Mouse (Mus musculus) intestine, embryonic 16.5 days (tissue): Measurements from ENCODE around the gene Gk5. TPM values are rescaled to one million over a fixed set of nuclear protein-coding genes. Genes with fewer than 3 reads are reported as not detected.

Experiments
- ATAC-seq: fragments of 200-750 bp; cut with Nextera tagmentation; 2 replicates; pipeline ENCODE4 v1.8.0; 2017; ENCODE audit warnings: moderate TSS enrichment, moderate library complexity
- H3K27ac ChIP-seq: fragments of 300-500 bp; sonication (generic); 2 replicates; pipeline ENCODE4 v1.5.1; 2014; ENCODE audit warnings: mild to moderate bottlenecking, low read length
- H3K27me3 ChIP-seq: fragments of 300-500 bp; sonication (generic); replicated peaks from 2 replicates; pipeline ENCODE4 v1.6.1; 2014; ENCODE audit warnings: low read length, control low read depth, mixed read lengths; ENCODE audit not compliant: control insufficient read depth, insufficient read depth
- H3K36me3 ChIP-seq: fragments of 300-500 bp; sonication (generic); 2 replicates; pipeline ENCODE4 v1.6.1; 2014; ENCODE audit warnings: low read length, control low read depth; ENCODE audit not compliant: control insufficient read depth, insufficient read depth
- H3K4me1 ChIP-seq: fragments of 300-500 bp; sonication (generic); 2 replicates; pipeline ENCODE4 v1.6.1; 2014; ENCODE audit warnings: low read length, control low read depth, mixed read lengths; ENCODE audit not compliant: control insufficient read depth, insufficient read depth
- H3K4me2 ChIP-seq: fragments of 300-500 bp; sonication (generic); 2 replicates; pipeline ENCODE4 v1.6.1; 2014; ENCODE audit warnings: low read depth, low read length, control low read depth
- H3K4me3 ChIP-seq: fragments of 300-500 bp; sonication (generic); 2 replicates; pipeline ENCODE4 v1.5.1; 2014; ENCODE audit warnings: mild to moderate bottlenecking, low read length
- H3K9ac ChIP-seq: fragments of 300-500 bp; sonication (generic); 2 replicates; pipeline ENCODE4 v1.6.1; 2014; ENCODE audit warnings: low read depth, low read length
- H3K9me3 ChIP-seq: fragments of 300-500 bp; sonication (generic); 2 replicates; pipeline ENCODE4 v1.6.1; 2016; ENCODE audit warnings: low read length, control low read depth; ENCODE audit not compliant: control insufficient read depth
- WGBS: fragments of 180-500 bp; shearing (Covaris S2); extraction: QIAGEN DNeasy Blood & Tissue Kit; methylation state at CpG from one replicate; pipeline ENCODE4 v1.1.7; 2014; 5-methylcytosine and 5-hydroxymethylcytosine counted together
- polyA plus RNA-seq: library from polyadenylated mRNA; unstranded; fragments of >200 nt; fragmentation: Nextera tagmentation; extraction: Ambion mirVana; gene quantifications from 2 replicates; pipeline ENCODE4 v1.2.1, GENCODE M21; 2015

Gene Gk5
- polyA plus RNA-seq, 1 experiment from 2014 or later: 3.2 TPM

DNA sequence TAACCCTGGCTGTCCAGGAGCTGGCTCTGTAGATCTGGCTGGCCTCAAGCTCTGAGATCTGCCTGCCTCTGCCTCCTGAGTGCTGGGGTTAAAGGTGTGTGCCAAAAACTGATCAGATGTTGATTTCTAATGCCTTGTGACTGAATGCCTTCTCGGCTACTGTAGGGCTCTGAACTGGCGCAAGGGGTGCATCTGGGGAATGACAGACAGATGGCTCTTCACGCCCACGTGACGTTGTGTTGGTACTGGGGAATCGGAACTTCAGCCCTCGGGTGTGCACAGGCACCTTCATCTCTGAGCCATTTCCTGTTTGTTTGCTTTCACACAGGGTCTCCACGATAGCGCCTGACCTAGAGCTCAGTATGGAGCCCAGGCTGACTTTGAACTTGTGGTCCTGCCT is 19.8 kb downstream of the Gk5 start:
- ATAC-seq: no peak
- Histone ChIP-seq H3K27ac (no peak overlapping the region), H3K36me3 (no peaks in the 10 kb centered on the region), H3K4me2 (no peak overlapping the region), H3K4me3 (no peak overlapping the region), H3K9me3 (no peaks in the 10 kb centered on the region), H3K9ac (no peak overlapping the region), H3K27me3 (no peaks in the 10 kb centered on the region), H3K4me1 (no peaks in the 10 kb centered on the region; the same call in 1 of the 2 replicates)
- WGBS: 92% methylated on average over 9 of the region's 9 CpGs

DNA sequence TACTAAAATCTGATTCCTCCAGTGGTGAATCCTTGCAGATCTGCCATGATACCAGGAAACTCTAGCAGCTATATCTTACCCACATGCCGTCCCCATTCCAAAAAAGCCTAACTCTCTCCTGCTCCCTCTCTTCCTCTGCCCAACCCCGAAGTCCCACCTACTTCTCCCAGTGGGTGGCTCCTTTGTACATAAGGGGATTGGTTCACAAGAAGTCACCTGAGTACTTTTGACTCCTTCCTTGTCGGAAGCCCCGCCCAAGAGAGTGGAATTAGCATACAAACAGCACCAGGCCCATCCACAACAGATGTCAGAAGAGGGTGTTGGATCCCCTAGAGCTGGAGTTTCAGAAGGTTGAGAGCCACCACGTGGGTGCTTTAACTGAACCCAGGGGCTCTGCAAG is 20.7 kb downstream of the Gk5 start:
- no peaks in the 10 kb centered on the region for H3K9me3 ChIP-seq
- H3K4me3 ChIP-seq: no peak overlapping the region
- H3K9ac ChIP-seq: no peak overlapping the region
- H3K4me2 ChIP-seq: no peak overlapping the region
- H3K27me3 ChIP-seq: no peaks in the 10 kb centered on the region
- no peaks in the 10 kb centered on the region; the same call in 1 of the 2 replicates for H3K4me1 ChIP-seq
- no peak for ATAC-seq
- WGBS: 33% methylated on average over 5 of the region's 5 CpGs
- no peak overlapping the region for H3K27ac ChIP-seq
- no peaks in the 10 kb centered on the region for H3K36me3 ChIP-seq

DNA sequence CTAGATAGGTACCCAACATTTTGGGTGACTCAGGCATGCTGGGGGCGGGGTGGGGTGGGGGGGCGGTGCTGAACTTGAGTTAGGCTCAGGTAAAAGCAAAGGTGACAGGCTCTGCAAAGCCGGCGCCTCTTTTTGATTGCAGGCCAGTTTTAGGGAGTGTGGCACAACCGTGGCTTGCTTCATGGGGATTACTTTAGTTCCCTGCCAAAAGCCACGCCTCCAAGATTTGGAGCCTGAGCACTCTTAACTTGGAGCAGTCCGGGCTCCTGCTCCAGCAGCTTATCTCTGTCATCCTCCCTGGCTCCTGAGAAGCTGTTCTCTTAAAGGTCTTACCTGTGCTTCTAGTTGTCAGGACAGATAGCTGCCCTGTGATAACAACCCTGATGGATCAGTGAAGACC is 21.8 kb downstream of the Gk5 start:
- H3K4me3 ChIP-seq: no peak overlapping the region
- no peaks in the 10 kb centered on the region for H3K36me3 ChIP-seq
- H3K27ac ChIP-seq: no peak overlapping the region
- no peak overlapping the region for H3K4me2 ChIP-seq
- no peaks in the 10 kb centered on the region for H3K9me3 ChIP-seq
- no peak for ATAC-seq
- H3K4me1 ChIP-seq: no peaks in the 10 kb centered on the region
- 78% methylated on average over 7 of the region's 7 CpGs for WGBS
- no peak overlapping the region for H3K9ac ChIP-seq
- H3K27me3 ChIP-seq: no peaks in the 10 kb centered on the region

DNA sequence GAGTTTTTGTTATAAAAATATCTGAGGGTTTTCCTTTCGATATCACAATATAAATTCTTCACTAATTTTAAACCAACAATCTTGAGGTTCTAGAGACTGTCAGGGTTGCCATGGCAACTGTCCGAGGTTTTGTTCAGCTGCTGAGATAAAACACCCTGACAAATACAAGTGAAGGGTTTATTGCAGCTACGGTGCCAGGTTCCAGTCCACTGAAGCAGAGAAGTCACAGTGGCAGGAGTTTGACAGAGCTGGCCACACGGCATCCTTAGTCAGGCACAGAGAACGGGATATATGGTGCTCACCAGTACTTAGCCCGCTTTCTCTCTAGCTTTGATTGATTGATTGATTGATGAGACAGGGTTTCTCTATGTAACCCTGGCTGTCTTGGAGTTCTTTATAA is 23.3 kb downstream of the Gk5 start:
- ATAC-seq: no peak
- Histone ChIP-seq H3K36me3 (no peaks in the 10 kb centered on the region), H3K9me3 (no peaks in the 10 kb centered on the region), H3K27me3 (no peaks in the 10 kb centered on the region), H3K27ac (no peak overlapping the region), H3K4me3 (no peak overlapping the region), H3K9ac (no peak overlapping the region), H3K4me1 (no peaks in the 10 kb centered on the region), H3K4me2 (no peak overlapping the region)
- 66% methylated on average over 6 of the region's 6 CpGs for WGBS

DNA sequence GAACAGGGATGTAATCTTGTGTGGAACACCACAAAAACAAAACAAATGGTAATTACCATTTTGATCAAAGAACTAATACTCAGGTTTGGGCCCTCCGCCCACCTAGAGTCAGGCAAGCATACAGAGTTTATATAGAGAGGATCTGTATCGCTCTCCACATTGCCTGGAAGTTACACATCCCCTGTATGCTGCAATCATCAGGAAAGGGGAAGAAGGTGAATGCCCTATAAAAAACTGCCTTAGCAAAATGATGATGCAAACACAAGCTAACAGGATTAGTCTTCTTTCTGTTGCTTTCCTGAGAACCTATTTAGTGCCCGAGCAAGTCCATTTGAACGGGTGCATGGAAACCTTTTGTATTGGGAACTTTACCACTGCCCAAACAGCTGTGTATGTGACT is 24.5 kb downstream of the Gk5 start:
- Histone ChIP-seq H3K9me3 (no peaks in the 10 kb centered on the region), H3K4me1 (no peaks in the 10 kb centered on the region), H3K36me3 (no peaks in the 10 kb centered on the region), H3K4me2 (no peak overlapping the region), H3K4me3 (no peak overlapping the region), H3K9ac (no peak overlapping the region), H3K27me3 (no peaks in the 10 kb centered on the region), H3K27ac (no peak overlapping the region)
- 94% methylated on average over 4 of the region's 4 CpGs for WGBS
- ATAC-seq: no peak

DNA sequence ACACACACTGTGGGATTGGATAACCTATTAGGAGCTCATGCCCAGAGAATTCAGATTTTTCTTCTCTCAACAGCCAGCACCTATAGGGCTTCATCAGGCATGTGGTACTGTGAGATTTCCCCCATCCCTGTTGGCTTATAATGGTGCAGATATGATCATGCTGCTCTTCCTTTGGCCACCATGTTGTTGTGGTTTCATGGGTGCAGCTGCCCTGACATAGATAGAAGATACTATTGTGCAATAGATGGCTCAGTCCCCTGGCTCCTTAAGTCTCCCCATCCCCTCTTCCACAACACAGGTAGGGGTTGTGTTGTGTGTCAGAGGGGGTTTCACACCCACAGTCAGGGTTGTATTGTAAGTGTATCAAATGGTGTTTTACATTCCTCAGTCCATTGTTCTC is 25.7 kb downstream of the Gk5 start:
- Histone ChIP-seq H3K9ac (no peak overlapping the region), H3K4me3 (no peak overlapping the region), H3K4me1 (no peaks in the 10 kb centered on the region), H3K4me2 (no peak overlapping the region), H3K36me3 (no peaks in the 10 kb centered on the region), H3K27ac (no peak overlapping the region), H3K27me3 (no peaks in the 10 kb centered on the region), H3K9me3 (no peaks in the 10 kb centered on the region)
- no peak for ATAC-seq

DNA sequence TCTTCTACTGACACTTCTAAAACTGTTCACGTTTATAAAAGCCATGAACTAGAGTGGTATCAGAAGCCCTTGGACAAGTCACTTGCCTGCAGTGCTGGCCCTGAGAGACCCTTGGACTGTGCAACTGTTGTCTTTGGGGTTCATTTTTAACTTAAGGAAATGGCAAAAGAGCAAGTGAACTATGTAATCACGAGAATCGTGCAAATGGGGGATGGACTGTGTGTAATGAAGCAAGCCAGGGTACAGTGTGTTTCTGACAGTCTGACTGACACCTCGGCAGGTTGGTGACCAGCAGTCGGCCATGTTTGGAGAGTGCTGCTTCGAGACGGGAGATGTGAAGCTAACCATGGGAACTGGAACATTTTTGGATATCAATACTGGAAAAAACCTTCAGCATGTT is 33.6 kb downstream of the Gk5 start:
- Histone ChIP-seq H3K4me1 (no peaks in the 10 kb centered on the region), H3K9me3 (no peaks in the 10 kb centered on the region)
- ATAC-seq: no peak

DNA sequence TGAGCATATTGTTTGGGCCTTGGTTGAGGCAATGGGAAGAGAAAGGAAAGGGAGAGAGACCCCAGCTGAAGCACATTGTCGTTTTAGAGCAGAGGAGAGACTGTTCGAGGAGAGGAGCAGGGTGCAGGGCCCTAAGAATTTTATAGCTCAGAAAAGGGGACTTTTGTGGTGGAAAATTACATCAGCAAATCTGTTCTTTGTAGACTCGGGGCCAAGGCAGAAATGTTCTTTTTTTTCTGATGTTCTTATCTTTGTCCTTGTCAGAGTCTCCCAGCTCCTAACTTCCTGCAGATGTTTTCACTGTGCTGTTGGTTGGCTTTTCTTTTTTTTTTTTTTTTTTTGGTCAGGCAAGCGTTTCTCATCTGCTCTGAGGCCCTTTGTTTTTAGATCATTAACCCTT is 39.3 kb downstream of the Gk5 start:
- Histone ChIP-seq H3K4me1 (no peaks in the 10 kb centered on the region), H3K4me3 (no peak overlapping the region), H3K27ac (no peak overlapping the region), H3K36me3 (no peaks in the 10 kb centered on the region), H3K4me2 (no peak overlapping the region), H3K27me3 (no peaks in the 10 kb centered on the region), H3K9ac (no peak overlapping the region), H3K9me3 (no peaks in the 10 kb centered on the region)
- ATAC-seq: no peak
- 36% methylated on average over 4 of the region's 4 CpGs for WGBS

More for the DNA sequence above, 33.6 kb downstream of the Gk5 start:
- Histone ChIP-seq H3K36me3 (0 out of 2 replicates have a peak, but pooled peaks cover 2% of the 10 kb centered on the region), H3K9ac (no peak overlapping the region), H3K4me2 (no peak overlapping the region), H3K27me3 (no peaks in the 10 kb centered on the region), H3K4me3 (no peak overlapping the region), H3K27ac (no peak overlapping the region)
- WGBS: 88% methylated on average over 7 of the region's 7 CpGs

DNA sequence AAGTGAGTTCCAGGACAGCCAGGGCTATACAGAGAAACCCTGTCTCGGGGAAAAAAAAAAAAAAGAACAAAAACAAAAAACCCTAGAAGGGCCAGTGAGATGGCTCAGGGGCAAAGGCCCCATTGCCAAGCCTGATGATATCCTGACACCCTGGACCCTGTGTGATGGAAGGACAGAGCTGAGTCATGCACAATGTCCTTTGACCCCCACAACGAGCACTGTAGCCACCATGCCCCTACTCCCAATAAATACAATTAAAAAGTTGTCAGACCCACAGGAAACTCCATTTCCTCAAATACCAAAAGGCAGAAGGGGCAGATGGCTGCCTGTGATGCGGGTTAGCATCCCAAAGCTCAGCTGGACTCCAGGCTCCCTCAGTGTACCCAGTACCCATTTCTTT is 39.9 kb downstream of the Gk5 start:
- Histone ChIP-seq H3K27ac (no peak overlapping the region), H3K9me3 (no peaks in the 10 kb centered on the region), H3K36me3 (no peaks in the 10 kb centered on the region), H3K9ac (no peak overlapping the region), H3K4me3 (no peak overlapping the region), H3K4me1 (no peaks in the 10 kb centered on the region), H3K27me3 (no peaks in the 10 kb centered on the region), H3K4me2 (no peak overlapping the region)
- no peak for ATAC-seq
- WGBS: 75% methylated on average over 3 of the region's 3 CpGs

DNA sequence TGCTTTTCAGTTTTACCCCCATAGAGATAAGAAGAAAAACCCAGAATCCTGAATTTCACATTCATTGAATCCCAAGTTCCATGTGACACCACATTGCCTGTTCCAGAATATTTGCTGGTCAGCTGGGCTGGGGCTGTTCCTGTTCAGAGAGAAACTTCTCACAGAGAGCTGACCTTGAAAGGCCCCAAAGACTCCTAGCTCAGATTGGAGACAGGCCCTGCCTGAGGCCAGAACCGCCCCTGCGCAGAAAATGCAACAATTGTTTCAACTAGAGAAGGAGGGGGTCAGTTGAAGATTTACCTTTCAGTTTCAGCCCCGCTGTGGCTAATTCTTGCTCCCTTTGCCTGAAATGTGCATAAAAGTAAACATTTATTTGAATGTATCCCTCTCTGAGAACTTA is 41.6 kb downstream of the Gk5 start:
- ATAC-seq: no peak
- no peaks in the 10 kb centered on the region for H3K9me3 ChIP-seq
- H3K36me3 ChIP-seq: no peaks in the 10 kb centered on the region
- no peak overlapping the region for H3K4me3 ChIP-seq
- H3K4me2 ChIP-seq: no peak overlapping the region
- 65% methylated on average over 3 of the region's 3 CpGs for WGBS
- no peaks in the 10 kb centered on the region for H3K27me3 ChIP-seq
- H3K27ac ChIP-seq: no peak overlapping the region
- H3K9ac ChIP-seq: no peak overlapping the region
- no peaks in the 10 kb centered on the region for H3K4me1 ChIP-seq
